In the genomic region with DNA sequence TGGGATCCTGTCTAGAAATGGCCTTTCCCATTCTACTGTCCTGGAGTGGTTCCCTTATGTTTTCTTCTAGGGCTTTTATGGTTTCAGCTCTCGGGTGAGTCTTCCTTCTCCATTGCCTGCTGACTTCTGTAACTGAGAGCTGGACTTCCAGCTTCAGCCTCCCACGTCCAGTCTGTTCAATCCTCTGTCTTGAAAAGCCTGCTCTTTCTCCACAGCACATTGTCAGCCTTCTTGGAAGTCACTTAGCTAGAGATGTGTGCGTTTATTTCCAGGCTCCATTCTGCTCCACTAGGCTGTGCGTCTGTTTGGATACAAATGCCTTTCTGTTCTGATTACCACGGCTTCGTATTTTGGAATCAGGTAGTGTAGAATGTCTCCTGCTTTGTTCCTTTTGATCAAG, we compare ENCODE assay signal across 22 mouse cellular contexts.
A peak's percentile ranks its signal among the peaks of the same experiment; 100 is the strongest.
DNase-seq lines count a peak whose midpoint lies in the region; ATAC-seq lines count a peak whose summit lies in the region.
"Had no signal": no experiment of that assay in that cellular context is flagged by ENCODE, and none has a peak within 500 bp of the region (broad histone marks: within the 10 kb centered on the region; RNA-seq: fewer than 3 reads in every experiment).

No protein-coding gene starts in this region.

- DNase-seq in layer of hippocampus, adult 9-11 months = peak; percentile 17
- DNase-seq in layer of hippocampus, adult 11-12 months (ENCODE audit: low spot score) = no peak
- DNase-seq in brain, adult 2 months (ENCODE audit: low read depth, low spot score) = peak; percentile 58
- DNase-seq in telencephalon, adult 2 months (ENCODE audit: low read depth, low spot score) = peak; percentile 34
- DNase-seq: adrenal gland, adult 2 months; adrenal gland, postnatal 14 days; adrenal gland, postnatal 36 days; cerebellum, adult 11 months; cerebellum, adult 18-20 months; cerebellum, adult 8-10 months; cerebellum, adult 9-11 months; cerebellum, postnatal 14 days; cerebellum, postnatal 36 days; embryo, embryonic 11 days had no signal

- H3K27me3 ChIP-seq in hindbrain, embryonic 13.5 days = no peaks in the 10 kb centered on the region
- H3K27me3 ChIP-seq: embryonic facial prominence, embryonic 15.5 days; forebrain, embryonic 12.5 days had no signal

- no peak overlapping the region for H3K4me3 ChIP-seq in hindbrain, embryonic 13.5 days
- H3K4me3 ChIP-seq: embryonic facial prominence, embryonic 13.5 days; embryonic facial prominence, embryonic 15.5 days; erythroblast, embryonic 14.5 days; forebrain, embryonic 10.5 days; forebrain, embryonic 12.5 days had no signal

- 83% methylated on average over 6 of the region's 6 CpGs for WGBS in hindbrain, embryonic 13.5 days

- no peak for ATAC-seq in hindbrain, embryonic 13.5 days (ENCODE audit: low FRiP score)
- ATAC-seq: forebrain, embryonic 14.5 days; forebrain, embryonic 16.5 days had no signal

- no peaks in the 10 kb centered on the region for H3K36me3 ChIP-seq in hindbrain, embryonic 13.5 days
- H3K36me3 ChIP-seq: embryonic facial prominence, embryonic 13.5 days; embryonic facial prominence, embryonic 15.5 days; forebrain, embryonic 10.5 days; forebrain, embryonic 12.5 days had no signal

- H3K9me3 ChIP-seq in hindbrain, embryonic 13.5 days = no peaks in the 10 kb centered on the region
- H3K9me3 ChIP-seq: embryonic facial prominence, embryonic 13.5 days; embryonic facial prominence, embryonic 15.5 days; forebrain, embryonic 10.5 days; forebrain, embryonic 12.5 days had no signal

- H3K4me2 ChIP-seq in hindbrain, embryonic 13.5 days = no peak overlapping the region
- H3K4me2 ChIP-seq: embryonic facial prominence, embryonic 13.5 days; embryonic facial prominence, embryonic 15.5 days; forebrain, embryonic 12.5 days had no signal

- H3K27ac ChIP-seq in hindbrain, embryonic 13.5 days = no peak overlapping the region
- H3K27ac ChIP-seq: embryonic facial prominence, embryonic 13.5 days; embryonic facial prominence, embryonic 15.5 days; forebrain, embryonic 10.5 days; forebrain, embryonic 12.5 days had no signal

- no peaks in the 10 kb centered on the region for H3K4me1 ChIP-seq in hindbrain, embryonic 13.5 days (replicated peaks)
- H3K4me1 ChIP-seq: forebrain, embryonic 10.5 days; forebrain, embryonic 12.5 days had no signal

- H3K9ac ChIP-seq in hindbrain, embryonic 13.5 days = no peak overlapping the region
- H3K9ac ChIP-seq: embryonic facial prominence, embryonic 13.5 days; embryonic facial prominence, embryonic 15.5 days; forebrain, embryonic 12.5 days had no signal
